Mouse (Mus musculus) heart, postnatal 25 days (tissue): ENCODE measurements around the gene Sowahd. TPM values are rescaled to one million over a fixed set of nuclear protein-coding genes. Genes with fewer than 3 reads are reported as not detected.

Experiments used
- DNase-seq: peaks from one replicate; pipeline ENCODE4 v3.0.0; 2022; ENCODE audit warnings: low spot score
- intact Hi-C: fragments of 180-260 bp; cut with DNase I; formaldehyde crosslinking; loops from one replicate; pipeline ENCODE4 v1.15.1; 2025
- total RNA-seq, 2 experiments: library from RNA; stranded (reverse); gene quantifications; 2 replicates each; pipeline ENCODE4 v1.2.3; 2021

The Sowahd gene
- total RNA-seq, 2 experiments from 2014 or later, result not detected

GRCm38 (mm10) chrX:37088778-37089177 lies 40.1 kb downstream of the Sowahd start:
- intact Hi-C loops, result no loop called here
- no peak for DNase-seq

GRCm38 (mm10) chrX:37091457-37091856 lies 42.8 kb downstream of the Sowahd start:
- intact Hi-C loops, result no loop called here
- DNase-seq, result no peak

- intact Hi-C loops, result no loop called here
- no peak for DNase-seq
Measured at GRCm38 (mm10) chrX:37095106-37095768, 46.6 kb downstream of the Sowahd start.

- no peak for DNase-seq
- intact Hi-C loops, result no loop called here
Measured at GRCm38 (mm10) chrX:37098681-37099080, 50.0 kb downstream of the Sowahd start.

Other genes starting within 250 kb of the Sowahd start
- 10 to 100 TPM; 67.5 to 77.9 TPM for gene Ube2a, start 174.9 kb upstream of the Sowahd start, total RNA-seq
- gene C330007P06Rik, start 174.7 kb upstream of the Sowahd start, total RNA-seq, result 10 to 100 TPM; 15.3 to 17.5 TPM
- gene Nkrf, start 145.9 kb upstream of the Sowahd start, total RNA-seq, result 1 to 10 TPM; 3.2 to 3.9 TPM
- 1 to 10 TPM; 4.6 to 5.4 TPM for gene Sept6, start 57.1 kb upstream of the Sowahd start, total RNA-seq
- 100 to 1,000 TPM; 313 to 327 TPM for gene Rpl39, start 36.6 kb downstream of the Sowahd start, total RNA-seq
- gene Upf3b, start 61.5 kb downstream of the Sowahd start, total RNA-seq, result 1 to 10 TPM; 6.8 to 7.0 TPM
- 10 to 100 TPM in 1 of 2 experiments, 1 to 10 TPM in 1; 8.9 to 10.2 TPM for gene Nkap, start 78.0 kb downstream of the Sowahd start, total RNA-seq
- not detected for gene Akap14, start 120.0 kb downstream of the Sowahd start, total RNA-seq
- 100 to 1,000 TPM; 902 to 919 TPM for gene Ndufa1, start 142.3 kb downstream of the Sowahd start, total RNA-seq
- 1 to 10 TPM; 1.6 to 3.1 TPM for gene Rnf113a1, start 142.4 kb downstream of the Sowahd start, total RNA-seq
- not detected for gene Gm9, start 162.2 kb downstream of the Sowahd start, total RNA-seq
- not detected for gene Rhox1, start 173.4 kb downstream of the Sowahd start, total RNA-seq
- gene Rhox2a, start 196.1 kb downstream of the Sowahd start, total RNA-seq, result not detected
- not detected for gene Rhox3a, start 201.1 kb downstream of the Sowahd start, total RNA-seq
- gene Rhox4a, start 216.5 kb downstream of the Sowahd start, total RNA-seq, result not detected